Mouse (Mus musculus): ENCODE measurements around the gene Rsf1. TPM values are rescaled to one million over a fixed set of nuclear protein-coding genes. Genes with fewer than 3 reads are reported as not detected.

Gene Rsf1
- polyA plus RNA-seq, 2 experiments from 2014 or later, result 27.1 to 27.3 TPM

DNA sequence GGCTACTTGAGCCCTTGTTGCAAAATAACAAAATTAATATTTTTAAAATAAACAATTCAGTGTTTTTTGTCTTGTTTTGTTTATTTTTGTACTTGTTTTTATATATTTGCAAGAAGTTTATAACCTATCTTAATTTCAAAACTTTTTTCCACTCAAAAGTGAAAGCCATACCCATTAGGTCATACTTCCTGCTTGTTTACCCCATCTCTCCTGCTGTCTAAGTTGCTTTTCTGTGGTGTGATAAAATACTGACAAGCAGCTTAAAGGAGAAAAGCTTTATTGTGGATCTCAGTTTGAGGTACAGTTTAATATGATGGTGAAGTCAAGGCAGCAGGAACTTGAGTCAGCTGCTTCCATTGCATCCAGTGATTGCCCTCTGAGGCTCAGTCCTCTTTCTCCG, 53.2 kb downstream of the Rsf1 start:
- ATAC-seq, result peak; percentile 66

DNA sequence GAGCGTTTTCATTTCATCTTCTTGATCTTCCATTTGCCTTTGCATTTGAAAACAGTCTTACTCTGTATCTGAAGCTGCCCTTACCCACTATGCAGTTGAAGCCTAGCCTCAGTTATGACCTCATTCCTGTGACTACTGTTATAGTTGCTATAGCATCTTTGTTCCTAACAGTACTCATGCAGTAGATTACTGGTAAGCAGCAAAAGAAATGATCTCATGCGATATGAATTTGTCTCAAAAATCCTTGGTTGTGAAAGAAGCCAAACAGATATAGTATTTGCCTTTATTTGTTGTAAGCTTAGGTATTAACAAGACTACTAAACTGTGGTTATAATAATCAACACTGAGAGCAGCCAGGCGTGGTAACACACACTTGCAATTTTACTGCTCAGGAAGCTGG, 65.4 kb downstream of the Rsf1 start:
- ATAC-seq, result no peak

DNA sequence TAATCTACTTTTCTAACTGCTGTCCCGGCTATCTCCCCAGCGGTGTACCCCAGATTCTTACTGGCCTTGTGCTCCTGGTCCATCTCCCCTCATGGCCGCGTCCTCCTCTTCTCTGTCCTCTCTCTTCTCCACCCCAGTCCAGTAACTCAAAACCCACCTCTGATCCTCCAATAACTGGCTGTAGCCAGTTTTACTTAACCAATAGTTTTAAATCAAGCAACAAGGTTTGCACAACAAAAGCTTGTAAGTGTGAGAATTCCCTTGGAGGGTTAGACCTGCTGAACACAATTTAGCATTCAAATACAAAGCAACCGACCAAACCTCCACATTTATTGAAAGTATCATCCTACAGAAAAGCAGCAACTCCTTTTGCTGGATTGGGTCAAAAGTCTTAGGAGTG, 68.0 kb downstream of the Rsf1 start:
- ATAC-seq, result no peak

DNA sequence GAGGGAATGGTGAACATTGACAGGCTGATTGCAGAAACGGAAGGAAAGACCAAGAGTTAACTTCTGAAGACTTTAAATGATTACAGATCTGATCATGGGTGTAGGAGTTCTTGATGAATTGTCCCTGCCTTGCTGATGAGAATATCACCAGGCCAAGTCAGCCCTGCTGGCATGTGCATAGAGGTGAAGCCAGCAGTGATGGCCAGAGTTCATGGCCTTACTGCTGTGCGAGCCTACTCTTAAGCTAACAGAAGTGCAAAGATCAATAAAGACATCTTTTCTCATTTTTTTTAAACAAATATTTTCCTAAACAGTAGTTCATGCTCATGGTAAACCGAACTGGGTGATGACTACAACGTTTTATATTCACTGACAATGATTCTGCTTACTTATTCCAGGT, 71.0 kb downstream of the Rsf1 start:
- ATAC-seq, result no peak

DNA sequence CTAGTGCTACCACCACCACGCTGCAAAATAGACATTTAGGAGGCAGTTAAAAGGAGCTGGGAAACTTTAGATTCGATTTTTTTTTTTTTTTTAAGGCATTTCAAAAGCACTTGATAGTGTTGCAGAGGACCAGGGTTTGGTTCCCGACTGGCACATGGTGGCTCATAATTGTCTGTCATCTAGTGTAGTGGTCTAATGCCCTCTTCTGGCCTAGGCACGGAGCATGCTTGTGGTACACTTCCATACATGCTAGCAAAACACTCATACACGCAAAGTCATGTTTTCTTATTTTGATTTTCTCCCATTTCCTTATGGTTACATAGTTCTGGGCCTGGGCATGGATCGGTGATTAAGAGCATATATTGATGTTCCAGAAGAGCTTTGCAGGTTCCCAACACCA, 76.5 kb downstream of the Rsf1 start:
- no peak for ATAC-seq

DNA sequence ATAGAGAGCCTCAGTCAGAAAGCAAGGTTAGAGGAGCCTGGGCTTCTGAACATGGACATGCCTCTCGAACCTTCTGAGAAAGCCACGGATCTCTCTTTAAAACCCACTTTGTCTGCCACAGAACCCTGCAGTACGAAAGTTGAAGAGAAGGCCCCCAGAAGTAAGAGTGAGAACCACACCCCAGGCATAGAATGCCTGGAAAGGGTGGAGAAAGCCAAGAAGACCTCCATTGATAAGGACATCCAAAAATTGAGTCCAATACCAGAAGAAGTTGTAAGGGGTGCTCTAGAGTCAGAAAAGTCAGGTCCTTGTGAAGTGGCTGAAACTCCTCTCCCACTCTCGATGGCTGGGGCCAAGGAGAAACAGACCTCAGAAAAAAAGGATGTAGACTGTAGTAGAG, 81.9 kb downstream of the Rsf1 start:
- no peak for ATAC-seq

DNA sequence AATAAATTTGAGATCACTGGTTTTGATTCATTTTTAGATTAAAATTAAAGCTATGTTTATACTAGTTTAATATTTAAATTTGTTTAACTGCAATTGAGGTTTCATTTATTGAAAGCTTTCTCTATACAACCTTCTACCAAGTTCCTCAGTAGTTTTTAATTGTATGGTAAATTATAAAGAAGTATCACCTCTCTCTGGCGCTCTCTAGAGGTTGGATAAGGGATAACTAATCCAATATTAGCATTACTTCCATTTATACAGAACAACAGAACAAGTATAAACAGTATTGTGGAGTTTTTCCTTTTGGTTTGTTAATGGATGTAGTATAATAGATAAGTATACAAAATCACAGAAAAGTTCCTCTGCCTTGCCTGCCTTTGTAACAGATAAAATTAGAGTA, 99.5 kb downstream of the Rsf1 start:
- ATAC-seq, result peak; percentile 71

DNA sequence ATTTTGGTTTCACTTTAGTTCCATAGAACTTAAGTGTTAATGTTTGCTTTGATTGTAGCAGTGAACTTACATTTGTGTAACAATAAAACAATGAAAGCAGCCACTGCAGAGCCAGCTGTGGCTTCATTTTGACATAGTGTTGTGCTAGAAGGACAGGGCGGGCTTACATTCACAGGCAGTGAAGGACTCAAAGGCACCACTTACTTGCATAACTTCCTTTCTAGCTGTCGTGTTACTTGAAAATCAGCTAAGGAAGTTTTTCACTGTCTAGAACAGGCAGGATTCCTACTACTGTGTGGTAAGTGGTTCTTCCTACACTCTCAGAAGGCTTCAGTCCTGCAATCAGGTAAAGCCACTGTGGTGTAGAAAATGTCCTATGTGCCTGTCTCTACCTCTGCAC, 108.1 kb downstream of the Rsf1 start:
- no peak for ATAC-seq

DNA sequence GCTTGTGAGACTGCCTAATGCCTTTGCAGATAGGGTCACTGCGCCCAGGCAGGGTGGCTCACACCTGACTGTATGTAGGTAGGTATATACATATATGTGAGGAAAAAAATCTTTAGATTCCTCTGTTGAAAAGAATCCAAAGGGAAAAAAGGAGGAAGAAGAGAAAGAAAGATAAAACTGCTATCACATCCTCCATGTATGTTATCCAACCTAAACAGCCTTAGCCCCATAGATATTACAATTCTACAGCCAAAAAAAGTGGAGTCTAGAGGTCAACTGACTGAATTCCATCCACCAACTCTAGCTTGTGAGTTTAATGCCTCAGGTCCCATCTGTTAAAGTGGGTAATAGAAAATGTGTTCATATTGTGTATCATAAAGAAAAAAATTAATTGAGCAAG, 115.8 kb downstream of the Rsf1 start:
- no peak for ATAC-seq

DNA sequence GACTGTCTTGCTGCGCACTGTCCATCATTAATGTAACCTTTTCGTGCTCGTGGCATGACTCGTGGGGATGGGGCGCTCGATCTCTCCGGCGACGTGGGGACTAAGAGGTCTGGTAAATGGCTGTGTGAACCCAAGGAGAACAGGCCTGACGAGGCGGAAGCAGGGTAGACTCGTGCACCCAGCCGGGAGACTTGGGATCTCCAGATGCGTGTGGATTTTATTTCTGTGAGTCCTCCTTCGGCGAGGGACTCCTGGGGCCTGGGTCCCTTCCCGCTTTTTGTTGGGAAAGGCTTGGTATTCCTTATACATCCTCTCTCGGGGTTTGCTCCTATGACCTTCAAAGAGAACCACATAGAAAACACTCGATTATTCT, 116.4 kb downstream of the Rsf1 start:
- ATAC-seq, result peak; percentile 17

DNA sequence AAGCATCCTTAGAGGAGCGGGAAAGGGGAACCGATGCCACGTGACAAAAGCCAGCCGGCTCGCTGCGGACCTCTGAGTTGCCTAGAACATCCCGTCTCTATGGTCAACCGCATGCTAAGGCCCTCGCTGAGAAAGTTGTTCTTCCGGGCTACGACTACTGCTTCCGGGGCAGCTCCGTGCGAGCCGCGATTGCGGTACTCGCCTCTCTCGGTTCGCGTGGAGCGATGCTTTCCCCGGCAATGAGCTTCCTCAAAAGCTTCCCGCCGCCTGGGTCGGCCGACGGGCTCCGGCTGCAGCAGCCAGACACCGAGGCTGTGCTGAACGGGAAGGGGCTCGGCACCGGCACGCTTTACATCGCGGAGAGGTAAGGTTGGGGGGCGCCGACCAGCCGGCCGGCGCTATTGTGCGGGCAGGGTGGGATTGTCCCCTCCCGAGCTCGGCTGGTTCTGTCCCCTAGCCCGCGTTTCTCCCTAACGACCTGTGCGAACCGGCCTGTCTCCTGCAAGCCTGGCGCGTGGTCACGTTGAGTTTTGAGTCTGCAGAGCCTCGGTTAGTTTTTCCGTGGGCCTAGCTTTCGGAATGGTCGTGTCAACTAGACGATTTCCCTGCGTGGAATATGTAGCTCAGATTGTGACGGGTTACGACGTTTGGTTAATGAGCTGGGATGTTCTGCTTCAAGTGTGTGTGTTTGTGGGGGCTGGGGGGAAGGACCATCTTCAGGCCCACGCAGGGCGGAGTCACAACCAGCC, 117.0 kb downstream of the Rsf1 start, which contains the start of gene Clns1a:
Clns1a (plus strand) TSS at position 129 of the 749 bp plus-strand sequence.
- peak; percentile 97 for ATAC-seq

DNA sequence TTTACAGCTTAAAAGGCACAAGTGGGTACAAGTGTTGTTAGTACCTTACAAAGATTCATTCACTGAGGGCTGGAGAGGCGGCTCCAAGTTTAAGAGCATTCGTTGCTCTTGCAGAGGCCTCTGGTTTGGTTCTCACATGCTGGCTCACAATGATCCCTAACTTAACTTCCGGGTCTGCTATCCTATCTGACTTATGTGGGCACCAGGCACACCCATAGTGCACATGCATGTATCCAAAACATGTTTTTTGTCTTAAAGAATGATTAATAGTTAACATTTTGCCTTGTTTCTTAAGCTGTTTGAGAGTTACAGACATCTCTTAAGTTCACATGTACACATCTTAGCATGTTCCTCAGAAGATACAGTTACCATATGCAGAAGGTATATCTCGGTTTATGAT, 120.5 kb downstream of the Rsf1 start:
- no peak for ATAC-seq

DNA sequence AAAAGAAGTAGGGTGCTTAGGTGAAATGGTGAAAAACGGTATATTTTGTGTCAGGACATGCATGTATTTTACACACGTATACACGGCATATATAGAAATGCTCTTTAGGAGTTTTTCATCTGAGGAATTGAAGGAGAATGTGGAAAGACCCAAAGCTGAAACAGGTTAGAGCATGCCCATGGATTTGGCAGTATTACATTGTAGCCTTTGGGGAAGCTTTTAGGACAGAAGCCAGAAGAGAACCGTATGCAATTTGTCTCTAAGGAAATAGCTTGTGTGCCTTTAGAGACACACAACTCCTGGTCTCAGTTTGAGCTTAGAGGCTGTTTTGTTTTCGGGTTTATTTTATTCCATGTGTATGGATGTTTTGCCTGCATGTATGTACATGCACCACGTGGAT, 121.4 kb downstream of the Rsf1 start:
- ATAC-seq, result no peak

DNA sequence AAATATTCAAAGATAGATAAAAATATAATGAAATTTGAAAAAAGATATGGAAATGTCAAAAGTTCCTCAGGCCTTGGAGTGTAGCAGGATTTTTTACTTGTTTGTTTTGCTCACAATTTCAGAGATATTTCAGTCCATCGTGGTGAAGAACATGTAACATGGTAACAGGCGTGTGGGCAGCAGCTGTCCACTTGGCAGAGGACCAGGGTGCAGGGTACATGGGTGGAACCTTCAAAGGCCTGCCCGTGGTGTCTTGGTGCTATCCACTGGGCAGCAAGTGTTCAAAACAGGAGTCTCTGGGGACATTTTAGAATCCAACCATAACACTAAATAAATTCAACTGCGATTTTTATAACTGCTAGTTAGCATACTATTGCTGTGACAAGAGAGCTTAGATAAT, 127.4 kb downstream of the Rsf1 start:
- ATAC-seq, result no peak

DNA sequence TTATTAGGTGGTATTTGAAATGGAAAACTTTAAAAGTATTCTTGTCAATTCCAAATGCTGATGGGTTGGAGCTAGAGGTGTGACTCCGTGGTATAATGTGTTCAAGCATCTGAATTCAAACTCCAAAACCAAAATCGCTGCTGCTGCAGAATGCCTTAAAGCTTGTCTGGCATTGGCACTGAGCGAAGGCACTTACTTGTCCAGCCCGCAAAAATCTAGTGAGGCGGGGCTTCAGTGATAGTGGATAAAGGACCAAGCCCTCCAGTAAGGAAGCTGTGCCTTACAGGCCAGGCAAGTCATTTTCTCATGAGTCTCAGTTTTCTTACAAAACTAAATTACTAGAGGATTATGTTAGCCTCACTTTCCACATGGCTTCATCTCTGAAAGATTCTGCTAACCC, 128.1 kb downstream of the Rsf1 start:
- no peak for ATAC-seq

DNA sequence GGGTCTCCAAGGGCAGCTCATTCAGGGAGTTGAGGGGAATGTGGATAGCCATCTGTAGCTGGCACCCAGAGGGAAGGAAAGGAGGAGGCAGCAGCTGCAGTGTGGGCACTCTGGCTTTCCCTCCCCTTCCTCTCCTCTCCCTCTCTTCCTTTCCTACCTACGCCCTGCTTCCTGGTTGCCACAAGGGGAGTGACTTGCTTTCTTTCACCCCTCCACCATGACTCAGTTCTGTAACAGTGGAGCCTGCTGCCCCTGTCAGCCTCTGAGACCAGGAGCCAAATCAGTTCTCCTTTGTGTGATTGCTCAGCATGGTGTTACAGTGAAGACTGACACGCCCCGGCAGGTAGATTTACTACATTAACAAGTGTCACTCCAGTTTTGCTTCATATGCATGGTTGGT, 129.5 kb downstream of the Rsf1 start:
- ATAC-seq, result no peak

DNA sequence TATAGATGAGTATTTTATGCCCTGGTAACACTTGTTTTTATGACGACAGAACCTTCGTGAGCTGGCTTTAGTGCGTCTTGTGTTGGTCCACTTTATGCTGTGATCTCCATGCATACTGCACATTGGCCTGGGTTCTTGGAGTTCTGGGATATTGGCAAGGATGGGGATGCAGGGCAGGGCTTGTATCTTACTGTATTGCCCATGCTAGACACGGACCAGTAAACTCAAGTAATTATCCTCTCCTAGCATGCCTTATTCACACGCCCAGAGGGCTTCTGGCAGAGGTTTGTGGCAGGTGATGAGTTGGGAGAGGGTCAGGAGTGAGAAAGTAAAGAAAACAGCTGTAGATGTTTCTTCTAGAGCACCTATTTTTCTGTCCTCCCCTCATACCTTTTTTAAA, 135.0 kb downstream of the Rsf1 start:
- ATAC-seq, result no peak

DNA sequence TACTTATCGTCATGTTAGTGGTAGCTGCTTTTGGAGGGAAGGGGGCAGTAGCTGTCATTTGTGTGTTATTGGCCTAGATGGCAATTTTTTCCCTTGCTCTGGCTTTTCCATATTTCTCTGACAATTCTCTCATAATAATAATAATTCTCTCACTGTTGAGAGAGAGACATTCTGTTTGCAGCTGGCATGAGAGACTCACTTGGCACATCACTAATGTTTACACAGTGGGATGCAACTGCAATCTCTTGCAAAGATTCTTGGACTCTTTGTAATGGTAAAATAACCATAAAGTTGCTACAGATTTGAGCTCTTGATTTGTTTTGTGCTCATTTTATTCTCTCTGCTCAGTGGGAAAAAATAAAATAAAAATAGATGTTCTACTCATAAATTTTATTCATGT, 137.6 kb downstream of the Rsf1 start:
- ATAC-seq, result no peak

DNA sequence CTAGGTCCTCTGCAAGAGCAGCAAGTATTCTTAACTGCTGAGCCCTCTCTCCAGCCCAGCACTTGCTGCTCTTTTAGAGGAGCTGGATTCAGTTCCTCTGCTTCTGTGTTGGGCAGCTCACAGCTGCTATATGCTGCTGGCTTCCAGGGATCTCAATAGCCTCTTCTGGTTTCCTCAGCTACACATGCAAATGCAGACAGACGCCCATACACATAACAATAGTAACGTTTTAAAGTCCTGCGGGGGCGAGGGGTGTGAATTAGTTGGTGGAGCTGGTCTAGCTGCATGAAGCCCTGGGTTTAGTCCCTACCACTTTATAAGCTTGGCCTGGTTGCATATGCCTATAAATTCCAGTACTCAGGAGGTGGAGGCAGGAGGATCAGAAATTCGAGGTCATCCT, 139.4 kb downstream of the Rsf1 start:
- ATAC-seq, result no peak

DNA sequence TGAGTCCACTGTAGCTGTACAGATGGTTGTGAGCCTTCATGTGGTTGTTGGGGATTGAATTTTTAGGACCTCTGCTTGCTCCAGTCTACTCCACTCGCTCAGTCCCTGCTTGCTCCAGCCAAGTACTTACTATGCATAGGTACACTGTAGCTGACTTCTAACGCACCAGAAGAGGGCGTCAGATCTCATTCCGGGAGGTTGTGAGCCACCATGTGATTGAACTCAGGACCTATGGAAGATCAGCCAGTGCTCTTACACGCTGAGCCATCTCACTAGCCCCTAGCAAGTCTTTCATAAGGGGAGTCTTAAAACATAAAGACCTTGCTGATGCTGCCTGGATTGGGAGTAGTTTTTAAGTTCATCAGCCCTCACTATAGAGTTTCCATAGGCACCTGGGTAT, 140.4 kb downstream of the Rsf1 start:
- no peak for ATAC-seq

DNA sequence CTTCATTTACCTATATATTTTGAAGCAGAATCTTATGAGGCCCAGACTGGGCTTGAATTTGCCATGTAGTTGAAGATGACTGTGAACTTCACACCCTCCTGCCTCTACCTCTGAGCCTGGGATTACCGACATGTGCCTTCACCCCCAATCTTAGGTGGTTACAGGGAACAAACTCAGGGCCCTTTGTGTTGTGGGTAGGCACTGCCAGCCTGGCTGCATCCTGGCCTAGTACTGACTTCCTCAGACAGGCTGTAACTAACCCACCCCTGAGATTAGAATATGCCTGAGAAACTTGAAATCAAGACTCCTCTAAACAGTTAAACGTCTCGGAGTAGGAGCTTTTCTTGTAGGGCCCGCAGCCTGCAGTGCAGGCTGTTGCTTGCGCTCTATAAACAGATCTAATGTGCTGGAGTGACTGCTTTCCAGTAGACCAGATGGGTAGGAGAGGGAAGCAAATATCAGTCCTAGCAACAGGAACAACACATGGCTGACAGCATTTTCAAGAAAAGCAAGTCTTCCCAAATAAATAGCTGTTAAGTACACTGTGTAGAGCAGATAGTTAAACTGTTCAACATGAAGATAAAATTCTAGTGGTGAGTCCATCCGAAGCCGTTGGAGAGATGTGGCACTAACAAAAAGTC, 142.7 kb downstream of the Rsf1 start:
- no peak for ATAC-seq

DNA sequence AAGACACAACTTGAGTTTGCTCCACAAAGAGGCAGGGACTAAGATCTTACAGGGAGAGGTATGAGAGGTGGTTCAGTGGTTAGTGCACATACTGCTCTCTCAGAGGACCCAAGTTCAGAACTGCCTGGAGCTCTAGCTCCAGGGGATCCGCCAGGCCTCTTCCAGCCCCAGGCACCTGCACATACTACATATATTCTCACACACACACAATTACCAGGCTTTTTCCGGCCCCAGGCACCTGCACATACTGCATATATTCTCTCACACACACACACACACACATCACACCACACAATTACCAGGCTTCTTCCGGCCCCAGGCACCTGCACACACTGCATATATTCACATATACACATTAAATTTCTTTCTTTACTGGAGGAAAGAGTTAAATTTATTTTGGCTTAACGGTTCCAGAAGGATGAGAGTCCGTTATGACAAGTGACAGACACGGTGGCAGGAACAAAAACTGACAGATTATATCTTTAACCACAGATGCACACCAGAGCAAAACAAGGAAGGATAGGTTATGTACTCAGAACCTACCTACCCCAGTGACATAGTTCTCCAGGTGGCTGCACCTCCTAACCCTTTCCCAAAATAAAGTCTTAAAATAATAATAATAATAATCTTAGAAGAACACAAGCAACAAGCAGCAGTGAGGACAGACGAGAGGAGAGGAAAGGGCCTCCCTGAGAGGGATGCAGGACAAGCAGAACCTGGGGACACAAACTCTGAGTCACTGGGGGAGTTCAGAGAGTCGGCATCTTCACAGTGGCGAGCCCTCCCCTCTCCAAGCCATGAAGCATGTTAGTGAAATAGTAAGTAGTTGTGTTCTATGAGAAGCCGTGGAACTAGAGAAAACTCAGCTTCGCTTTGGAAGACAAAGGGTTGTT, 144.2 kb downstream of the Rsf1 start:
- ATAC-seq, result no peak

DNA sequence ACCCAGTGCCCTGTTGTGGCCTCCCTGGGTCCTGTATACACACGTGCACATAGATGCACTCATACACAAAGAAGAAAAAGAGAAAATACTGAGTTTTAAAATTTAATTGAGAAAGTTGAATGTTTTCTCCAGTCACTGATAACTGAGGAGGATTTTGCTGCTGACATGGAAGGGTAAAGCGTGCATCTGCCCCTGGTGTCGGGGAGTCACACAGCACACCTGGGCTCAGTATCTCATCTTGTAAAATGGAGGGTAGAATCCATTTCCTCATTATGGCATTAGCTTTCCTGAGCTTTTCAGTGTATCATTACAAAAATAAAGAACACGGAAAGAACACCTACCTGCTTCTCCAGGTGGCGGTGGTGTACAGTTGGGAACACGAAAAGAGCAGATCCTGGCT, 145.7 kb downstream of the Rsf1 start:
- ATAC-seq, result no peak

DNA sequence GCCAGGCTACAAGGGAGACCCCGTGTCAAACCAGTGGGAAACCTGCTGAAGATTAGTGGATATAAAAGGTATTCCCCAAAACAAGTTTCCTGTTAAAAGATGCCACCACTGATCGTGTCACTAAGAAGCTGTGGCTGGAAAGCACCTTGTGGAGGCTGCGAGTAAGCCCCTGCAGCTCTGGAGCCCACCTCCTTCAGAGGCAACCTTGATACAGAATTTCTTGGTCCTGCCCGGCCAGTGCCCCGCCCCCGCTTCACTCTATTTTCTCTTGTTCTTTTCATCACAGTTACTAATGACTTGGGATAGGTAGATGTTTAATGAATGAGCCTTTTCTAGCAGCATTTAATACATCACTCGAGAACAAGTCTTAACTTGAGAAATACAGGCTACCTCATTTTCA, 146.4 kb downstream of the Rsf1 start:
- no peak for ATAC-seq
